Mouse (Mus musculus) adrenal gland, adult (tissue): ENCODE results near the gene Prpf31.
"Not testable (repeated sequence)": the region's sequence is repeated elsewhere in the genome, so short reads cannot be mapped to it uniquely, and the experiment has no call there.

Experiments used
- DNase-seq, 2 experiments: peaks; one replicate each; pipeline ENCODE4 v3.0.0; 2022 to 2023; ENCODE audit warnings: low spot score in 1 of 2; ENCODE audit not compliant: inconsistent age in 2 of 2

The Prpf31 gene

GRCm38 (mm10) chr7:3629543-3630477 is at the start of gene Prpf31, which contains the start of gene Tfpt:
Gene Prpf31, plus strand, starts transcription at chr7:3629985.
Gene Tfpt, minus strand, starts transcription at chr7:3629929.
- peak; percentile 94 to 99 for DNase-seq

- no peak for DNase-seq
Measured at GRCm38 (mm10) chr7:3580029-3580428, 49.8 kb upstream of the Prpf31 start.

- no peak for DNase-seq
Measured at GRCm38 (mm10) chr7:3585763-3586162, 44.0 kb upstream of the Prpf31 start.

- DNase-seq = no peak
Measured at GRCm38 (mm10) chr7:3586255-3586654, 43.5 kb upstream of the Prpf31 start.

- DNase-seq = no peak
Measured at GRCm38 (mm10) chr7:3587292-3587691, 42.5 kb upstream of the Prpf31 start.

GRCm38 (mm10) chr7:3590550-3590949 is 39.2 kb upstream of the Prpf31 start:
- peak; percentile 54 to 70 for DNase-seq

GRCm38 (mm10) chr7:3591534-3591933 is 38.3 kb upstream of the Prpf31 start:
- no peak for DNase-seq

- DNase-seq = no peak
Measured at GRCm38 (mm10) chr7:3593855-3594254, 35.9 kb upstream of the Prpf31 start.

- DNase-seq = no peak
Measured at GRCm38 (mm10) chr7:3594686-3595085, 35.1 kb upstream of the Prpf31 start.

GRCm38 (mm10) chr7:3595146-3595545 is 34.6 kb upstream of the Prpf31 start:
- peak; percentile 40 to 71 for DNase-seq

GRCm38 (mm10) chr7:3597755-3598154 is 32.0 kb upstream of the Prpf31 start:
- not testable (repeated sequence) for DNase-seq

GRCm38 (mm10) chr7:3601119-3601518 is 28.7 kb upstream of the Prpf31 start:
- DNase-seq = peak; percentile 66 to 90

GRCm38 (mm10) chr7:3606798-3607197 is 23.0 kb upstream of the Prpf31 start:
- peak in 1 of 2 experiments; percentile 59 for DNase-seq

GRCm38 (mm10) chr7:3607391-3607790 is 22.4 kb upstream of the Prpf31 start:
- DNase-seq = no peak

GRCm38 (mm10) chr7:3608668-3609067 is 21.1 kb upstream of the Prpf31 start:
- peak in 1 of 2 experiments; percentile 36 for DNase-seq

GRCm38 (mm10) chr7:3609082-3609481 is 20.7 kb upstream of the Prpf31 start:
- peak; percentile 30 to 73 for DNase-seq

GRCm38 (mm10) chr7:3610437-3610836 is 19.3 kb upstream of the Prpf31 start:
- no peak for DNase-seq

GRCm38 (mm10) chr7:3611006-3611405 is 18.8 kb upstream of the Prpf31 start:
- DNase-seq = no peak

- no peak for DNase-seq
Measured at GRCm38 (mm10) chr7:3614021-3614420, 15.8 kb upstream of the Prpf31 start.

- DNase-seq = no peak
Measured at GRCm38 (mm10) chr7:3616057-3616388, 13.8 kb upstream of the Prpf31 start, which contains the start of gene Oscar. Gene Oscar, minus strand, starts transcription at chr7:3616157.

- no peak for DNase-seq
Measured at GRCm38 (mm10) chr7:3616389-3617241, 13.2 kb upstream of the Prpf31 start.
